Mouse (Mus musculus) lung, embryonic 16.5 days (tissue): ENCODE results near the gene Zfp763. TPM values are rescaled to one million over a fixed set of nuclear protein-coding genes. Genes with fewer than 3 reads are reported as not detected.
A peak's percentile ranks its signal among the peaks of the same experiment; 100 is the strongest.

Experiments
- ATAC-seq: fragments of 200-750 bp; cut with Nextera tagmentation; 2 replicates; pipeline ENCODE4 v1.8.0; 2017; ENCODE audit warnings: low read depth, mild to moderate bottlenecking, moderate library complexity
- H3K27ac ChIP-seq: fragments of 300-500 bp; sonication (generic); 2 replicates; pipeline ENCODE4 v1.5.1; 2014; ENCODE audit warnings: mild to moderate bottlenecking, control low read depth, low read length
- H3K27me3 ChIP-seq: fragments of 300-500 bp; sonication (generic); 2 replicates; pipeline ENCODE4 v1.6.1; 2014; ENCODE audit warnings: low read depth, low read length, mixed read lengths; ENCODE audit not compliant: control insufficient read depth, insufficient read depth
- H3K36me3 ChIP-seq: fragments of 300-500 bp; sonication (generic); 2 replicates; pipeline ENCODE4 v1.6.1; 2014; ENCODE audit warnings: low read length; ENCODE audit not compliant: control insufficient read depth, insufficient read depth
- H3K4me1 ChIP-seq: fragments of 300-500 bp; sonication (generic); replicated peaks from 2 replicates; pipeline ENCODE4 v1.6.1; 2014; ENCODE audit warnings: low read length, mixed read lengths; ENCODE audit not compliant: control insufficient read depth, insufficient read depth
- H3K4me2 ChIP-seq: fragments of 300-500 bp; sonication (generic); 2 replicates; pipeline ENCODE4 v1.6.1; 2014; ENCODE audit warnings: low read depth, low read length, control low read depth
- H3K4me3 ChIP-seq: fragments of 300-500 bp; sonication (generic); 2 replicates; pipeline ENCODE4 v1.5.1; 2014; ENCODE audit warnings: mild to moderate bottlenecking, low read length, control low read depth
- H3K9ac ChIP-seq: fragments of 300-500 bp; sonication (generic); 2 replicates; pipeline ENCODE4 v1.6.1; 2014; ENCODE audit warnings: low read length, control low read depth
- H3K9me3 ChIP-seq: fragments of 300-500 bp; sonication (generic); 2 replicates; pipeline ENCODE4 v1.6.1; 2016; ENCODE audit warnings: low read length; ENCODE audit not compliant: control insufficient read depth
- WGBS: fragments of 180-500 bp; shearing (Covaris S2); extraction: QIAGEN DNeasy Blood & Tissue Kit; methylation state at CpG from one replicate; pipeline ENCODE4 v1.1.7; 2014; 5-methylcytosine and 5-hydroxymethylcytosine counted together
- polyA plus RNA-seq: library from polyadenylated mRNA; unstranded; fragments of >200 nt; fragmentation: Nextera tagmentation; extraction: Ambion mirVana; gene quantifications from 2 replicates; pipeline ENCODE4 v1.2.1, GENCODE M21; 2015

The Zfp763 gene
- polyA plus RNA-seq, 1 experiment from 2014 or later, result 14.9 TPM

GRCm38 (mm10) chr17:32991965-32992698 is 41.1 kb downstream of the Zfp763 start:
- Histone ChIP-seq H3K27me3 (no peaks in the 10 kb centered on the region), H3K4me2 (peak overlapping the region; percentile 84), H3K27ac (0 out of 2 replicates have a peak overlapping the region, but pooled peaks have one; percentile 4), H3K9me3 (no peaks in the 10 kb centered on the region), H3K9ac (peak overlapping the region; percentile 71), H3K4me1 (peaks cover 5% of the 10 kb centered on the region), H3K4me3 (peak overlapping the region; percentile 66), H3K36me3 (peaks cover 12% of the 10 kb centered on the region)
- 60% methylated on average over 12 of the region's 12 CpGs for WGBS
- ATAC-seq, result no peak

DNA sequence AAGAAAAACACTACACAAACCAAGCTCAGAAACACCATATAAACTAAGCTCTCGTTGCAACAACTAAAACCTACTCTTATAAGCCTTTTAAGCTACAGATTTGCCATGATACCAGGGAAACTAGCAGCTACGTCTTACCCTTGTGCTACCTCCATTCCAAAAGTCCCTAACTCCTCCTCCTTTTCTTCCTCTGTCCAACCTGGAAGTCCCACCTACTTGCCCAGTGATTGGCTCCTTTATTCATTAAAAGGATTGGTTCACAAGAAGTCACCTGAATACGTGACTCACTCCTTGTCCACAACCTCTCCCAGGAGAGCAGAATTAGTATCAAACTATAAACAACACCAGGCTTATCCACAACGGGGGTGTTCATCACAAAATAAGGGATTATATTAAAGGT is 46.9 kb downstream of the Zfp763 start:
- H3K4me2 ChIP-seq, result no peak overlapping the region
- no peaks in the 10 kb centered on the region for H3K4me1 ChIP-seq
- H3K4me3 ChIP-seq, result no peak overlapping the region
- no peaks in the 10 kb centered on the region for H3K27me3 ChIP-seq
- 72% methylated on average over 4 of the region's 4 CpGs for WGBS
- no peak for ATAC-seq
- H3K36me3 ChIP-seq, result no peaks in the 10 kb centered on the region
- H3K9me3 ChIP-seq, result no peaks in the 10 kb centered on the region
- H3K27ac ChIP-seq, result no peak overlapping the region
- H3K9ac ChIP-seq, result no peak overlapping the region

DNA sequence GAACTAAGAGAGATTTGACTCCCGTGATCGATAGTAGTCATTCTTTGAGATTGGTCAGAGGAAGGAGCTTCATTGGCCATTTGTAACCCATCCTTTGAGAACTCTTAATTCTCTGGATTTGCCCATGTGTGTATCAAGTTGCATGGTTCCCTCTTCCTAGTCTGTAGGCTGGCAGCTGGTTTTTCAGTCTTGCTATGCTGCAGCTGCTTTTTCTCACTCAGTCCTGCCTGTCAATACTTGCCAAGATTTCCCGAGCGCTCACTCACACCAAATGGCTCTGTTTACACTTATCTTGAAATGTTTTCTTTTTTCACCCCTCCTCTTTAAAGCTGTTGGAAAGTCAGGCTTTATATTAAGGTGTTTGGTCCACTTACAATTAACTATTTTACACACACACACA is 51.8 kb downstream of the Zfp763 start:
- no peak overlapping the region for H3K4me3 ChIP-seq
- H3K27ac ChIP-seq, result no peak overlapping the region
- no peak for ATAC-seq
- H3K9me3 ChIP-seq, result no peaks in the 10 kb centered on the region
- 65% methylated on average over 4 of the region's 4 CpGs for WGBS
- H3K4me2 ChIP-seq, result no peak overlapping the region
- H3K9ac ChIP-seq, result no peak overlapping the region
- peaks cover 23% of the 10 kb centered on the region for H3K36me3 ChIP-seq
- no peaks in the 10 kb centered on the region for H3K27me3 ChIP-seq
- no peaks in the 10 kb centered on the region for H3K4me1 ChIP-seq

Other genes starting within 250 kb of the Zfp763 start
- gene Zfp871, start 245.1 kb downstream of the Zfp763 start, polyA plus RNA-seq, result 34.9 and 35.2 TPM in 2 replicates
- 2.4 and 2.5 TPM in 2 replicates for gene Zfp811, start 223.5 kb downstream of the Zfp763 start, polyA plus RNA-seq
- gene Zfp799, start 203.1 kb downstream of the Zfp763 start, polyA plus RNA-seq, result 13.0 and 14.2 TPM in 2 replicates
- 9.1 and 10.4 TPM in 2 replicates for gene Zfp870, start 141.8 kb downstream of the Zfp763 start, polyA plus RNA-seq
- gene Cyp4f14, start 116.1 kb downstream of the Zfp763 start, polyA plus RNA-seq, result 0.25 TPM in 1 of 2 replicates, not detected in the other
- 11.6 and 17.2 TPM in 2 replicates for gene Cyp4f13, start 86.0 kb downstream of the Zfp763 start, polyA plus RNA-seq
- 10.7 and 10.9 TPM in 2 replicates for gene Zfp472, start 67.6 kb downstream of the Zfp763 start, polyA plus RNA-seq
- 11.3 and 12.7 TPM in 2 replicates for gene Zfp952, start 40.3 kb downstream of the Zfp763 start, polyA plus RNA-seq
- gene 4921501E09Rik, start 34.7 kb upstream of the Zfp763 start, polyA plus RNA-seq, result not detected in 2 replicates
- 9.6 TPM in 2 replicates for gene Zfp563, start 55.9 kb upstream of the Zfp763 start, polyA plus RNA-seq
- gene Morc2b, start 106.3 kb upstream of the Zfp763 start, polyA plus RNA-seq, result not detected in 2 replicates
- not detected in 2 replicates for gene Olfr55, start 135.0 kb upstream of the Zfp763 start, polyA plus RNA-seq
- not detected in 2 replicates for gene Olfr239, start 157.9 kb upstream of the Zfp763 start, polyA plus RNA-seq
- not detected in 2 replicates for gene Olfr1564, start 188.3 kb upstream of the Zfp763 start, polyA plus RNA-seq
- gene Zfp955a, start 221.7 kb upstream of the Zfp763 start, polyA plus RNA-seq, result 20.1 and 20.7 TPM in 2 replicates
- gene Olfr63, start 231.3 kb upstream of the Zfp763 start, polyA plus RNA-seq, result not detected in 2 replicates